Mouse (Mus musculus) heart, postnatal 36 days (tissue): ENCODE results near the gene Vav1. TPM values are rescaled to one million over a fixed set of nuclear protein-coding genes. Genes with fewer than 3 reads are reported as not detected.

ENCODE experiments used
- DNase-seq, 2 experiments: peaks; one replicate each; pipeline ENCODE4 v3.0.0; 2021 to 2022
- intact Hi-C: fragments of 180-260 bp; cut with DNase I; formaldehyde crosslinking; loops from one replicate; pipeline ENCODE4 v1.15.1; 2025
- total RNA-seq, 2 experiments: library from RNA; stranded (reverse); gene quantifications; 2 replicates each; pipeline ENCODE4 v1.2.3; 2021

Vav1 gene
- total RNA-seq, 2 experiments from 2014 or later = 1.4 to 2.5 TPM

DNA sequence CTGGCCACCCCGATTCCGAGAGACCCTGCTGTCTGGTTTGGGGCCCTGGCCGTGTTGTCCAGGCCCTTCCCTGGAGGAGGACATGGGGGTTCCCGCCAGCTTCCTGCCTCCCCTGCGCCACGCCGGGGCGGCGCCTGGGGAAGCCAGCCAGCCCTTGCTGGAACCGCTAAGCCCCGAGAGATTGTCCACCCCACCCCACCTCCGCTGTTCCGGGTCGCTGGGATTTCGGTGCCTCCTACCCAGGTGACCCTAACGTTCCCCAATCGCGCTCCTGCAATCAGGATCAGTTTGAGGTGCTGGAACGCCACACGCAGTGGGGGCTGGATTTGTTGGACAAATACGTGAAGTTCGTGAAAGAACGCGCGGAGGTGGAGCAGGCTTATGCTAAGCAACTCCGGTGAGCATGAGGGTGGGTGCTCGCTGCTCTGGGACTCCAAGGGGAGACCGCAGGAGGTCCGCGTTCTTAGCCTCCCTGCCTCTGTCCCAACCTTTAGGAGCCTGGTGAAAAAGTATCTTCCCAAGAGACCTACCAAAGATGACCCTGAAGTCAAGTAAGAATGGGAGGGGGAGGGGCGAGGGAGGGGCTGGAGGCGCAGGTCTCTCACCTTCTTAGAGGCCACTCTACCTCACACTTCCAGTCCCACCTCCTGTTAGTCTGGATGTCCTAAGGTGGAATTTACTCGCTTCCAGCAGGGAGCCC is 28.3 kb upstream of the Vav1 start:
- intact Hi-C loops = loop anchor here (1.0 to 10.0 kb wide), 3 partner anchors 25 to 786 kb away; partner anchors contain the start of genes Alkbh7 and Clpp
- peak; percentile 75 to 81 for DNase-seq

DNA sequence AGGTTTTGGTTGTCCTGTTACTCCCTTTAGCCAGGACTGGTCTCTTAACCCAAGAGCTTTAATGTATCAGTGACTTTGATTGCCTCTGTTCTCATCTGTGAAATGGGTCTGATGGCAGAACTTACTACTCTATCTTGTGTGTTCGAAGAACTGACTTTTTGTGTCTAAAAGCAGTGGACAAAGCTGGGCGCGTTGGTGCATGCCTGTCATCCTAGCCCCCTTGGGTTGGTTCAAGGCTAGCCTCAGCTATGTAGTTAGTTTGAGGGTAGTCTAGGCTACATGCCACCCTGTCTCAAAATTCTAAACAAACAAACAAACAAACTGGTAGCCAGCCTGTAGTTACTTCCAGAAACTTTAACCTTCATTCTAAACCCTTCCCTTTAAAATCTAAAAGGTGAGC is 27.5 kb upstream of the Vav1 start:
- intact Hi-C loops = loop anchor here (10.0 kb wide), 2 partner anchors 257 to 787 kb away; partner anchors contain the start of genes Alkbh7 and Clpp
- DNase-seq = no peak

DNA sequence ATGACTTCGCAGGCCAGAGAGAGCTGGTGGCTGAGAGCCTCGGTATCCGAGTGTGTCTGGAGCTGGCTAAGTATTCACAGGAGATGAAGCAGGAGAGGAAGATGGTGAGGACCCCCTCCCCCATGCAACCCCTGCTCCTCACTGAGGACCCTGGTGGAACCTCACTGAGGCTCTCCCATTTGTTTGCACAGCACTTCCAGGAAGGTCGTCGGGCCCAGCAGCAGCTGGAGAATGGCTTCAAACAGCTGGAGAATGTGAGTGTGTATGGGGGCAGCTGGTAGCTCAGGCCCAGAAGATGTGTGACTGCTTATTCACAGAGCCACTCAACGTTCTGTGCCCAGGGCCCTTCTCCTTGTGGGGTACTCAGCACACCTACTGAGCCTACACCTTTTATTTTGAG is 25.6 kb upstream of the Vav1 start:
- no peak for DNase-seq
- intact Hi-C loops = loop anchor here (10.0 kb wide), 2 partner anchors 259 to 789 kb away; partner anchors contain the start of genes Alkbh7 and Clpp

DNA sequence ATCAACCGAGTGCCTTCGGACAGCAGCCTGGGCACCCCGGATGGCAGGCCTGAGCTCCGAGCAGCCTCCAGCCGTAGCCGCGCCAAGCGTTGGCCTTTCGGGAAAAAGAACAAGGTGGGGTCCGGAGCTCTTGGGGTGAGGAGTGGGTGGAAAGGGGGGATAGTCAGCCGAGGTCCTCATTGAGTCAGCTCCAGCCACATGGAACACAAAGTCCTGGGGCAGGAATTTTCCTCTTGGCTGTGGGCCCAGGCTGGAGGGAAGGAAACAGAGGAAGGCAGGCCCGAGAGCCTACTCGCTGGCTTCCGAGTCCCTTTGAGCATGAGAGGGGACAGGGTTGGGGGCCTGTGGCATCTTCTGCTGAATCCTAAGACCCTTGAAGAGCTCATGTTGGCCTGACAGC is 23.5 kb upstream of the Vav1 start:
- peak; percentile 63 for DNase-seq
- intact Hi-C loops = loop anchor here (10.0 kb wide), 2 partner anchors 261 to 791 kb away; partner anchors contain the start of genes Alkbh7 and Clpp

DNA sequence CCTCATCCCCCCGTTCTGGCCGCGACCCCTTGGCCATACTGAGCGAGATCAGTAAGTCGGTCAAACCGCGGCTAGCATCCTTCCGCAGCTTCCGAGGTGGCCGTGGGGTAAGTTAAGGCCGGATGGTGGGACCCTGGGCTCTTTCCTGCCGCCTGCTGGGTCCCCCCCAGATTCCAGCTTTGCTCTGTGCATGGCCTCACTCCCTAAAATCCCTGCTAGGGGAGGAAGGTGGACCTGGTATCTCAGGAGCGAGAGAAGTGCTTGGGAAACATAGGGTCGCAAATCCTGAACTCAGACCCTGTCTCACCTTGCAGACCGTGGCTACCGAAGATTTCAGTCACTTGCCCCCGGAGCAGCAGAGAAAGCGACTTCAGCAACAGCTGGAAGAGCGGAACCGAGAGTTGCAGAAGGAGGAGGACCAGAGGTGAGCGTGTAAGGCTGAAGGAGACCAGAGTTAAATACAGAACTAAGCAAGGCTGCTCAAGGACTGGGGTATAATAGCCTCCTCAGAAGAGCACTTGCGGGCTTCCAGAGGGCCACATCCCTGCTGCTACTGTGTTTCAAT is 21.9 kb upstream of the Vav1 start:
- DNase-seq = no peak
- intact Hi-C loops = loop anchor here (10.0 kb wide), 2 partner anchors 262 to 792 kb away; partner anchors contain the start of genes Alkbh7 and Clpp

DNA sequence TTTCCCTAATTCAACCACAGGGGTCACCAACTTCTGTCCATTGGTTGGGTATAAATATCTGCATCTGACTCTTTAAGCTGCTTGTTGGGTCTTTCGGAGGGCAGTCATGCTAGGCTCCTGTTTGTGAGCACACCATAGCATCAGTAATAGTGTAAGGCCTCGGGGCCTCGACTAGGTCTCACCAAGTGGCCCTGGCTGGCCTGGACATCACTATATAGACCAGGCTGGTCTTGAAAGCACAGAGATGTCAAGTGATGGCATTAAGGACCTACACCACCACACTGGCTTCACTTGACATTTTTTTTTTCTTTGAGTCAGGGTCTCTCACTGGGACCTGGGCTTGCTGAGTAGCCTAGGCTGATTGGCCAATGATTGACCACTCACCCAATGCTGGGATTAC is 20.7 kb upstream of the Vav1 start:
- intact Hi-C loops = loop anchor here (10.0 kb wide), 2 partner anchors 263 to 793 kb away; partner anchors contain the start of genes Alkbh7 and Clpp
- DNase-seq = no peak

DNA sequence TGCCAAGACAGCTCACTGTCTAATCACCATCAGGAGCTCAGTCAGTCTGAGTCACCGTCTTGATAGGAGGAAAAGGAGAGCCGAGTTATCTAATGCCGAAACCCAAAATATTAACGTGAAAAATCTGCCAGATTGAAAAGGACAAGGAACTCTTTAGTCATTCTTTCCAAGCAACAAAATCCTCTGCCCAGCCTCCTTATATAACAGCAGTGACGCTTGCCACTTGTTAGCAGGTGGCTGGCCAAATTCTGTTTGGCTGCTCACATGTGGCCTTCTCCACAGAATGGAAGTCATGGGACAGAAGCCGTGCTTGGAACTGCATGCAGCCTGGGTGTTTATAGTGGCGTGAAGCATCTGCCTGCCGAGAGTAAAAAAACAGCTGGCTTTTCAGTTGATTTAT is 19.2 kb upstream of the Vav1 start:
- peak; percentile 61 to 76 for DNase-seq

DNA sequence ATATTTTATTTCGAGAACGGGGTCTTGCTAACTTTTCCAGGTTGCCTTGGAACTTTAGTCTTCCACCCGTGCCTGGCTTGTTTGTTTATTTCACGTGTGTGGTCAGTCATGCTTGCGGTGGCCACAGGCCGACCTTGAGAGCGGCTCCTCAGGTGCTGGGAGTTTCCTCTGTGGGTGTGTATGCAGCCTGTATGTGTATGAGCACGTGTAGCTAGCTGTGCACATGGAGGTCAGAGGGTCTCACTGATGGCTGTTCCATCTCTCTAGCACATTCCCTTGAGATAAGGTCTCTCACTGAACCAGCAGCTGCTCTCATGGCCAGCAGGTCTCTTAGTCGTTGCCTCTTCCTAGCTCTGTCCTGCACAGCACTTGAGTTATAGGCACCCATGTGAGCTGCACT is 18.5 kb upstream of the Vav1 start:
- no peak for DNase-seq
- intact Hi-C loops = no loop called here

More for the DNA sequence above, 19.2 kb upstream of the Vav1 start:
- intact Hi-C loops = loop anchor here (10.0 kb wide), 2 partner anchors 265 to 795 kb away; partner anchors contain the start of genes Alkbh7 and Clpp

DNA sequence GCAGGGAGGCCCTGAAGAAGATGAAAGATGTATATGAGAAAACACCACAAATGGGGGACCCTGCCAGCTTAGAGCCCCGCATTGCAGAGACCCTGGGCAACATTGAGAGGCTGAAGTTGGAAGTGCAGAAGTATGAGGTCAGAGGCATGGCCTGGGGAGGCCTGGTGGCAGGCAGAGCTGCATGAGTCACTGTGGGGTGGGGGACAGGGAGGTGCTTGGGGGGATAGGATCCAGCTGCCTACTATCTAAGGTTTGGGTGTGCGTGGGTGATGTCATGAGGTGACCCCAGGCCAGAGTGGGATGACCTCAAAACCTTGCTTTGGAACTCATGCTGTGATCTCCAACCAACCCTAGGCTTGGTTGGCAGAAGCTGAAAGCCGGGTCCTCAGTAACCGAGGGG is 17.6 kb upstream of the Vav1 start:
- DNase-seq = no peak

DNA sequence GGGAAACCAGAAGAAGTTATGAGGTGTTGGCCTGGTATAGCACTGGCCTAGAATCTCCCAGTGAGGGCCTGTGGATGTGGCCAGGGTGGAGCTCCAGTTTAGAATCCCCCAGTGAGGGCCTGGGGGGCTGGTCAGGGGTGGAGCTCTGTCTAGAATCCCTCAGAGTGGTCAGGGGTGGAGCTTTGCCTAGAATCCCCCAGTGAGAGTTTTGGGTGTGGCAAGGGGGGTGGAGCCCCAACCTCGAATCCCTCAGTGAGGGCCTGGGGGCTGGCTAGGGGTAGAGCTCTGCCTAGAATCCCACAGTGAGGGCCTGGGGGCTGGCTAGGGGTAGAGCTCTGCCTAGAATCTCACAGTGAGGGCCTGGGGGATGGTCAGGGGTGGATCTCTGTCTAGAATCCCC is 17.1 kb upstream of the Vav1 start:
- no peak for DNase-seq
- intact Hi-C loops = no loop called here

More for the DNA sequence above, 17.6 kb upstream of the Vav1 start:
- intact Hi-C loops = no loop called here

DNA sequence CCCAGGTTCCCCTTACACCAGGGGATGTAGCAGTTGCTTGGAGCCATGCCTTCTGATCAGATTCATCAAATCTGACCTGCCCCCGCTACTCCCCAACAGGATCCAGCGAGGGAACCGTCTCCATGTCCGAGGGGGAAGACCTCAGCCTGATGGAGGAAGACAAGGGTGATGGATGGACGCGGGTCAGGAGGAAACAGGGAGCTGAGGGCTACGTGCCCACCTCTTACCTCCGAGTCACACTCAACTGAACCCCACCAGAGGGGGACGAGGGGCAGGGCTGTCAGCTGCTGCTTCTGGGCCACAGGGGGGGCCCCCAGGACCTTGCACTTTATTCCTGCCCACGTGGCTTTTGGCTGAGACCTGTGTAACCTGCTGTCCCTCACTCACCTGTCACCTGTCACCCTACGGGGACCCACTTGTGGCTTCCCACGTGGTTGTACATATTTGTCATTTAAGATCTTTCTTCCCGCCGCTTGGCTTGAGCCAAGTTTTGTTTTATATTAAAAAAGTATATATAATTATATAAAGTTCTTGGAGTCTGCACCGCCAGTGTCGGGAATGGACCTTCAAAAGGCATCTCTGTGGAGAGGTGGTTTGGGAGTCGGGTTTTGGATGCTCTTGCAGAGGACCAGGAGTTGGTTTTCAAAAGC is 15.9 kb upstream of the Vav1 start:
- DNase-seq = no peak
- intact Hi-C loops = no loop called here

DNA sequence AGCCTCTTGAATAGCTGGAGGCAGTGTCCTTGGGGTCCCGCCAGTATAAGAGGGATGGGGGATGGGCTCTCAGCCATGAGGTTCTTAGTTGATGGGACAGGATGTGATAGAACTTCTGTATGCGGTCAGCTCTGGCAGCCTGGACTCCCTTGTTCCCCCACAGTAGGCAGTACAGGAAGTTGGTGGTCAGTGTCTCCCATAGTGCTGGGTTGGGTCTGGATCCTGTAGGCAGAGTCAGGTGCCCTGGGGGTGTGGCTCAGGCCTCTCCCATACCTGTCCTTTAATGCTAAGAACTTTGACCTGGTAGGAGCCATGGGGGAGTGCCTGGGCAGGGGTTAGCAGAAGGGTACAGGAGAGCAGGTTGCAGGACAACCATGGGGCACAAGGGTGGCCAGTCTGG is 14.7 kb upstream of the Vav1 start:
- intact Hi-C loops = no loop called here
- no peak for DNase-seq

DNA sequence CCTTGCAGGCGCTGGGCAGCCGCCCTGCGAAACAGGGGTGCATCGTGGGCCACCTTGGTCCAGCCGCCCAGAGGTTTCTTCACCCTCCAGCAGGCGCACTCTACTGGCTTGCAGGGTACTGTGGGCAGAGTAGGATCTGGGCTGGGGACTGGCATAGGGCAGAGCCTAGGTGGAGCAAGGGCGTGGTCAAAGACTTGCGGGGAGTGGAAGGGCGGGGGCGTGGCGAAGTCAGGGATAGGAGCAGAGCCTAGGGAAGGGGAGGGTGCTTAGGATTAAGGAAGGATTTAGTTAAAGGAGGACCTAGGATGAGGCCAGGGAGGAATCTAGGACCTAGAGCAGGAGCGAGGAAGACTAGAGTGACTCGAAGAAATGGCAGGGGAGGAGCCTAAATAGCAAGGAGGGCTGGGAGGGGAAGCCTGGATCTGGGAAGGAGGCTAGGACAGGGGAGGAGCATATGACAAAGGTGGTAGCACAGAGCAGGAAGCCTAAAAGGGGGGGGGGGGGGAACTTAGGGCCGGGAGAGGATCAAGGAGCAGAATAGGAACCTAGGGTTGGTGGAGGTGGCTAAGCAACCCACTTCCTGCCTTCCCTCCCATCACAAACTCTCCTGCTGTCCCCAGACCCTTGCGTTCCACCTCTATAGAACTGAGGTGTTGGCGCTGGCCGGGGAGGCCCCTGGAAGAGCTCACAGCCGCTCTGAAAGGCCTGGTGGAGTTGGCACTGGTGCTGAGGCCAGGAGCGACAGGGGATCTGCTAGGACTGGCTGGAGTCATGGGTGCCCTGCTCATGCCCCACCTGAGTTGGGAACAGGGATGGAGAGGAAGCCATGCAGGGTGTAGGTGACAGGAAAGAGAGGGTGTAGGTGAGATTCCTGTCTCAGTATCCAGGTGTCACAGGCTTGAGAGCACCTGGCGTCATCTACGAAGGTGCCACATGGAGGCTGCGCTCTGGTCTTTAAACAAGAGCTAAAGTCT is 13.6 kb upstream of the Vav1 start:
- peak; percentile 69 to 73 for DNase-seq
- intact Hi-C loops = no loop called here

DNA sequence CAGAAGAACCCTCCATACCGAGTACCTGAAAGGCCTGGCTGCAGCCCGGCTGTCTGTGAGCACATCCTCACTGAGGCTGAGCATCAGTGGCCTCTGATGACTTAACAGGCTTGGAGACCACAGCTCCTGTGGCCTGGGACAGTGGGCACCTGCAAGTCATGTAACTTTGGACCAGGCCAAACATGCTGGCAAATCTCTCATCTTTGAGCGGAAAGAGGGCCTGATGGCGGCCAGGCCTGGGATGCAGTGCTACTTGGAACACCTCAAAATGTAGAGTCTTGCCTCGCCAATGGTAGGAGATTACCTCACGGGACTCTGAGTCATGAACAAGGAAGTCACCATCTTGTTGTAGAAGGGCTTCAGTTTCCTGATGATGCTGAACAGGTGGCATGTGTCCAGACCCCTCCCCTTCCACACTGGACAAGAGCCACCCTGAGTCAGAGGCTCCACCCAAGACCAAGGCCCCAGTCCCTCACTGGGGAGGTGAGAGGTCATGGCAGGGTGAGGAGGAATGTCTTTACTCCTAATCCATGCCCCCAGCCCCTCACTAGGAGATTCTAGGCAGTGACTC is 11.3 kb upstream of the Vav1 start:
- DNase-seq = peak; percentile 50 to 60
- intact Hi-C loops = no loop called here

DNA sequence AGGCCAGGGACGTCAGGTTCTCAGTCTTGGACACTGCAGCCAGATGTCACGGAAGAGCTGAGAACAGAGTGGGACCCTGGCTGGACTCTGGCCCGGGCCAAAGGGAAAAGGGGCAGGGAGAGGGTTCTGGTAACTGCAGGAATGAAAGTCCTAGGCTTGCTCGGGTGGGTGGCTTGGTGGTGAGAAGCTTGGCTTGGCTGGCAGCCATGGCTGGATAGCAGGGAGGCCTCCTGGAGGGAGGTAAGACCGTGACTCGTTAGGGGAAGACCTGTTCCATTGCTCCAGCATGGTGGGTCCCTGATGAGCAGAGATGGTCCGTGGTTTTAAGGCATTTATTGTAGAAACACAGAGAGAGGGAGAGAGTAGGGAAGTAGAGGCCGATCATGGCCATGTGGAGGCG is 7.6 kb upstream of the Vav1 start:
- DNase-seq = no peak
- intact Hi-C loops = loop anchor here (10.0 kb wide), 1 partner anchor 656 kb away; the partner anchor contains the start of gene Rpl36

DNA sequence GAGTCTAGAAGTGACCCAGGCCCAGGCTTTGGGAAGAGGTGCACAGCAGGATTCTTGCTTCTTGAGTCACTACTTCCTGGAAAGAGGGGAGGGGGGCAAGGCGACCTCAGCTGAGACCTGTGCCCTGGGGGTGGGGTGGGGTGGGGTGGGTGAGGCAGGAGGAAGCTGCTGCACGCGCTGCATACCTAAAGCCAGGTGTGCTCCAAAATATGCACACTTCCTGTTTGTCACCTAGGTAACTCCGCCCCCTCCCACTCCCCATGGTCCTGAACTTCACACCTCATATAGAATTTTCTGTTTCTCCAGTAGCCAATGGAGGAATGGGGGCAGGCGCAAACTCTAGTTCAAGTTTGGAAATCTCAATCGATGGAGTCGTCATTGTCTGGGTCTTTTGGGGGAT is 5.1 kb upstream of the Vav1 start:
- DNase-seq = no peak
- intact Hi-C loops = loop anchor here (10.0 kb wide), 1 partner anchor 659 kb away; the partner anchor contains the start of gene Rpl36

DNA sequence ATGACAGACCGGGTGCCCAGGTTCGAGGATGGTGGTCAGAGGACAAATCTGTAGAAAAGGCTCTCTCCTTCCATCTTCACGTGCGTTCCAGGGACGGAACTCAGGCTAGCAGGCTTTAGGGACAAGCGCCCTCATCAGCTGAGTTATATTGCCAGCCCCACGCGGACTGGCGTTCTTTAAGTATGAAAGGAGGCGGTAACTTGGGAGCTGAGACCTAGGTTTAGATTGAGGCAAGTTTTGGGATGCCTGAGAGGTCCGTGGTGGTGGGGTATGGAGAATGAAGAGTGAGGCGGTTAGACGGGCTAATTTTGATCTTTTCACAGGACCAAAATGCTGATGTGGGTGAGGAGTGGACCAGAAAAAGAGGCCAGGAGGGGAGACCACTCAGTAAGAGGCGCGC is 4.2 kb upstream of the Vav1 start:
- no peak for DNase-seq
- intact Hi-C loops = loop anchor here (1.0 to 10.0 kb wide), 2 partner anchors 24 to 660 kb away; partner anchors contain the start of gene Rpl36

DNA sequence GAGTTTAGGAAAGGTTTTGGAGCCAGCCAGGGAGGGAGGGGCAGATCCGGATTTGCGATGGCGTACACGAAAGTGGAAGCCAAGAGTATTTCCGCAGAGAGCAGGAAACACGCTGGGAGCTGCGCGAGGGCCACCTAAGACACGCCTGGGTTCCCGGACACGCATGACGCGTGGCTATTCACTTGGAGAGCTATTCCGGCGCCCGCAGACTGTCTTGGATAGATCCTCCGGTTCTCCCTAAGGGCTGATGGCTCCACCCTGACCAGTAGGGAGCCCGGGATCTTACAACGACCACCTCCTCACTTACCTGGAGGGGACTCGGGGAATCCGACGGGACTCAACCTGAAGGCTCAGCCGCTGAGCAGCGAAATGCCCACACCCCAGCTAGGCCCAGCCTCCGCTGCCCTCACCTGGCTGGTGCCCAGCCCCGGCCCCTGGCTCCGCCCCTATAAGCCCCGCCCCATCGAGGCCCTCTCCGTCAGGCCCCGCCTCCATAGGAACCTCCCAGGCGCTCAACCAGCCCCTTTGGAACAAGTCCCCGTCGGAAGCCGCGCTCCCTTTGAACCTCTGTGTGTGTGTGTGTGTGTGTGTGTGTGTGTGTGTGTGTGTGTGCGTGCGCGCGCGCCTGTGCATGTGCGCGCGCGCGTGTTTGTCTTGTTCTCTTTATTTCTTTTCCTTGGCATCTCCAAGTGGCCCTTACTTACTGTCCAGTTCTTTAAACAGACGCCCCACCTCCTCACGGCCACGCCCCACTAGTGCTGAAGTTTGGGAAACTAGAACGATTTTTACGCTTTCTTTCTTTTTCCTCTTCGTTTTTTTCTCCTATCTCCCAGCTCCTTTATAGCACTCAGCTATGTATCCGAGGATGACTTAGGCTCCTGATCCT is 3.5 kb upstream of the Vav1 start:
- intact Hi-C loops = loop anchor here (1.0 to 10.0 kb wide), 2 partner anchors 25 to 661 kb away; partner anchors contain the start of gene Rpl36
- DNase-seq = peak; percentile 91 to 92

DNA sequence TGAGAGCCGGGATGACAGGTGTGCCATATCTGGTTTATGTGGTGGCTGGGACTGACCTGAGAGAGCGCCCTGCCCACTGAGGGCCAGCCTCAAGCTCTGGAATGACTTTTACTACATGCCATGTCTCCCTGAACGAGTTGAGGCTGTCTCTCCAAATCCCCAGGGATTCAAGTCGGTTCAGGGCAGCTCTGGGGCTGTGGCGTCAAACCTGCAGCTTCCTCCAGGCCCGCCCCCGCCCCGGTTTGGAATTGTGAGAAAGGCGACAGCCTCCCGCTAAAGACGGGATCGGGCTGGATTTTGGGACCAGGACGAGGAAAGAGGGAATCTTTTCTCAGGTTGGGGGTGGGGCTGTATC is 2.9 kb upstream of the Vav1 start:
- peak; percentile 47 to 60 for DNase-seq
- intact Hi-C loops = loop anchor here (1.0 to 10.0 kb wide), 2 partner anchors 26 to 661 kb away; partner anchors contain the start of gene Rpl36
